Mouse (Mus musculus): ENCODE results near the gene Bag6. TPM values are rescaled to one million over a fixed set of nuclear protein-coding genes. Genes with fewer than 3 reads are reported as not detected.
A peak's percentile ranks its signal among the peaks of the same experiment; 100 is the strongest.

Bag6 gene
- polyA plus RNA-seq, 3 experiments from 2014 or later: 25.4 to 33.8 (median 29.1) TPM

GRCm38 (mm10) chr17:35147922-35148639 lies 13.1 kb downstream of the Bag6 start:
- ATAC-seq: no peak

- no peak for ATAC-seq
Measured at GRCm38 (mm10) chr17:35152121-35152520, 17.1 kb downstream of the Bag6 start.

DNA sequence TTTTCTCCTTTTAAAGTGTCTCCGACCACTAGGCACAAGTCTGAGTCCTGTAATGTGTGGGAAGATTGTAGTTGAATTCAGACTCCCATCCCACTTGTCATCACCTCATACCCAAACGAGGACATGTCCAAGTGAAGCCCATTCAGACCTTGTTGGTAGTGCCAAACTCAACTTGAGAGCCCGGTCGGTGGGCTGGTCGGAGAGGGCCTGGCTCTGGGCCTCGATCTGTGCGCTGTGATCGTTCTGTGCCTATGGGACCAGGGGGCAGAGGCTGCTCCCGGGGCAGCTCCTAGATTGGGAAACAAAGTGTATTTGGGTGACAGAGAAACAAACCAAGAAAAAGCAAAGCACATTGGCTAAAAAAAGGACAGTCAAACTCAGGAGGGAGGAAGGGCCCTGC lies 18.1 kb downstream of the Bag6 start:
- ATAC-seq: no peak

- no peak for ATAC-seq
Measured at GRCm38 (mm10) chr17:35153931-35154330, 19.0 kb downstream of the Bag6 start.

DNA sequence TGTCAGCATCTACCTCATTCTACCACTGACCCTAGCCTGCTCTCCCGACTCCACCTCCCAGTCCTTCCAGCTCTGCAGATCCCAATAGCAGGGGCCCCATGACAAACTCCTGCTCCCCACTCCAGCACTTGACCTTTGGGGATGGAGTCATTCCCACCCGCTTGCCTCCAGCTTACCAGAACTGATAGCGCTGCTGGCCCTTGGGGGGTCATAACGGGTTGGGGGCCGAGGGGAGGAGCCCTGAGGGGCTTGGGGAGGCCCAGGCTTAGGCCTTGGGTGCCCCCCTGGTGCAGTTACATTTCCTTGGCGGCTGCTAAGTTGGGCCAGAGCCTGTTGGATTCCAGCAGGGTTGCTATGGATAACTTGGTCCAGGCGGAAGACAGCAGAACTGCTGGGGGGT lies 19.6 kb downstream of the Bag6 start:
- ATAC-seq: no peak

DNA sequence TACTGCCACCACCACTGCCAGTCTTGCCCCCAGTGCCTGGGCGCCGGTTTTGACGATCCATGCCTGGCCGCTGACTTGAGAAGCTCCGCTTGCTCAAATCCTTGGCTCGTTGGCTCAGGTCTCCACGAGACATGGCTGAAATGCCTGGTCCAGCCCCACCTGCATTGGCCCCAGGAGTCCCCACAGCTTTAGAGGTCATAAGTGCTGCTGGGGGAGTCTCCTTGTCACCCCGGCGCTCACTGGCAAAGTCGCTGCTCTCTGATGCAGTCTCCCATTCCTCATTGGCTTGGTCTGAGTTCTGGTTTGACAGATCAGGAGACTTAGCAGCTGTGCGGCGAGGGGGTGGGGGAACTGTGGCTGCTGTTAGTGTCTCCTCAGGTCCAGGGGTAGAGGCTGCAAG lies 20.5 kb downstream of the Bag6 start:
- ATAC-seq: no peak

GRCm38 (mm10) chr17:35156461-35157200 lies 21.7 kb downstream of the Bag6 start:
- no peak for ATAC-seq

GRCm38 (mm10) chr17:35157254-35157653 lies 22.3 kb downstream of the Bag6 start:
- ATAC-seq: no peak

- ATAC-seq: no peak
Measured at GRCm38 (mm10) chr17:35157661-35158175, 22.7 kb downstream of the Bag6 start.

GRCm38 (mm10) chr17:35158850-35159593 lies 24.0 kb downstream of the Bag6 start:
- no peak for ATAC-seq

DNA sequence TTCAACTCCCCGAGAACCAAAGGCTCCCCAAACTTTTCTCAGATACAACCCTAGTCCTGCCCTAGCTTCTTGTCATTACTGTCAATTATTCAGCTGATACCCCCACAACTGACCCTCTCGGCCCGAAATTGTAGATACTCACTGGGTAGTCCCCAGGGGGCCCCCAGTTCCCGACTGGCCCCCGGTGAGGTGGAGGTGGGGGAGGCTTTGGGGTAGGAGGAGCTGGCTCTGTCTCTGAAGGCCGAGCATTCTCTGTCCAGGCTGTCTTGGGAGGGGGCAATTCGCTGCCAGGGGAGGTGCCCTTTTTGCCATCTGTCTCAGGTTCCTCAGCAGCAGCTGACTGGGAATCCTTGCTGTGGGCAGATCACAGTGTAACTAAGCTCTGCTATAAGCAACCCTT lies 24.7 kb downstream of the Bag6 start:
- no peak for ATAC-seq

DNA sequence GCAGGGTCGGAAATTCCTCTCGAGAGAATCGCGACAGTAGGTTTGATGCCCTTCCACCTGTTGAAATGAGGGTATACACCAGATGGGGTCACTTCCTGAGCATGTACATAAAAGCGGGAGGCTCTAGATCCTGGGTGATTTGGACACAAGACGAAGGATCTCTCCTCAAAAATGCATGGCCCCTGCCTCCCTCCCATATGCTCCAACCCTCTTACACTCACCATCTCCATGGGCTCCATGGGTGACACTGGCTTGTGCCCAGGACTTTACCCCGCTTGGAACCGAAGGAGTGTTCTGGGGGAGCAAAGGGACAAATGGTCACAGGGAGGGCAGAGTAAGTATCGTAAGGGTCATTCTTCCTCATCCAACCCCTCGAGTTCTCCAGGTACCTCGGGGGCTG lies 26.4 kb downstream of the Bag6 start:
- ATAC-seq: no peak

GRCm38 (mm10) chr17:35162121-35162520 lies 27.1 kb downstream of the Bag6 start:
- ATAC-seq: no peak

DNA sequence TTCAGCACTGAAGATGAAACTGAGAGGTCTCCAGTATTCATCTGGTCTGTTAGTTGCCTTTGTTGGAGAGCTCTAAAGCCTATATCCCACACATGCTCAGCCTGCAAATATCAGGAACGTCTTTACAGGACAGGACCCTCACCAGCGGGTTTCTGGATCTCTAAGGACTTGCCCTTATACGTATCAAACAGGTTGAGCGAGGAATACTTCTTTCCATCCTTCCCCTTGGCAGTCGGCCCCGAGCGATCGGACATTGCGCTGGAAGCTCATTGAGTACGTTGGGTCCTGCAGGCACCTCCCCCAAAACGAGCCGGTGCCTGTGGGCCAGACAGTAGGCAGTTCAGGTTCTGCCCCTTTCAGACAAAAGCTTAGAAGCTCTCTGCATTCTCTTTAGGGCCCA lies 27.8 kb downstream of the Bag6 start:
- no peak for ATAC-seq

DNA sequence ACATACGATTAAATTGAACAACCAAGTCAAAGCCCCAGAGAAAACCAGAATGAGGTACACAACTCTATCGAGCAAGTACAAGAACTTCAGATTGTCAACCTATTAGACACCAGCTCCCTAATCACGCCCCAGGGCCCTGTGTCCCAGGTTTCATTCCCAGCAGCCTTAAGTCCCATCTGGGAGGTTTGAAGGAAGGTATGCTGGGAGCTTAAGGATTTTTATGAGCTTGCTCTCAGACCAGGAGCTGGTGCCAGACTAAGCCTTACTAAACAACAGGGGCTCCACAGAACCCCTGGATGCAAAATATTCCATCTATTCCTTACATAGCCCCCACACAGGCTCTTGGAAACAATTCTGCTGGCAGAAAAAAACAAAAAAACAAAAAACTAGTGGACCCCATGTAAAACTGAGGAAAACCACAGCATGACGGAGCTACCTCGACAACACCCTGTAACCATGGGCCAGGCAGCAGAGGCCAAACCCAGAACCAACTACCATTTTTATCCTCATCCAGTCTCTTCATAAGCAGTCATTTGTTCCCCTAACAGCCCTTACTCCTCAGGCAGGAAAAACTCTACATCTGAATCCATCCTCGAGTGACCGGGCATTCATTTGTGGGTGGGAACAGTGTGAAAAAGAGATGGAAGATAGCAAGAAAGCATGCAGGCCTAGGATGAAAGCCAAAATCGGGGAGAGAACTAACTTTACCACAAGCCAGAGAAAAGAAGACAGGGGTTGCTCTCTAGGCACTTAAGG lies 28.5 kb downstream of the Bag6 start:
- no peak for ATAC-seq

- ATAC-seq: no peak
Measured at GRCm38 (mm10) chr17:35164218-35164567, 29.2 kb downstream of the Bag6 start.

- peak; percentile 91 for ATAC-seq
Measured at GRCm38 (mm10) chr17:35164568-35165450, 29.8 kb downstream of the Bag6 start, which contains the start of gene Prrc2a. Prrc2a (minus strand) TSS chr17:35164897.

- no peak for ATAC-seq
Measured at GRCm38 (mm10) chr17:35165451-35166155, 30.6 kb downstream of the Bag6 start.

- peak; percentile 15 for ATAC-seq
Measured at GRCm38 (mm10) chr17:35166352-35167035, 31.5 kb downstream of the Bag6 start.

DNA sequence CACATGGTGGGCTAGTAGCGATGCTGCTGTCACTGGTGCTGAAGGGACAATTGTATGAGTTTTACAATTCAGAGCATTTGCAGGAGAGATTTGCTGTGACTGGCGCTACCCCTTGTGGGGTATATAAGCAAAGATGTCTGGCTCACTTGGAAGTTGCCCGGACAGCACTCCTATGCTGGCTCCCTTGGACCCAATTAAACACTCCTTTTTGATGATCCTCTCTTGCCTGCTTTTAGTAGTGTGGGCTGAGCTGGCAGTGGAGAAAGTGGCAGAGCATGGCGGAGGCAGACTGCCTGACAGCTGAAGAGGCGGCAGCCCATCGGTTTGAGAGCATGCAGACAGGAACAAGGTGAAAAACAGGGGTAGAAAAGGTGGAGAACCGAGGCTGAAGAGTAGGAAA lies 32.8 kb downstream of the Bag6 start:
- no peak for ATAC-seq
